Mouse (Mus musculus) B cell, adult 62 days (primary cell): Measurements from ENCODE around the gene Olfr318. TPM values are rescaled to one million over a fixed set of nuclear protein-coding genes. Genes with fewer than 3 reads are reported as not detected.

ENCODE experiments used
- total RNA-seq: library from RNA; stranded (reverse); gene quantifications from 4 replicates; pipeline ENCODE4 v1.2.4, GENCODE M21; 2023

Gene Olfr318
- total RNA-seq: 0.41 to 1.1 TPM (median 0.60 TPM) in 4 replicates

DNA sequence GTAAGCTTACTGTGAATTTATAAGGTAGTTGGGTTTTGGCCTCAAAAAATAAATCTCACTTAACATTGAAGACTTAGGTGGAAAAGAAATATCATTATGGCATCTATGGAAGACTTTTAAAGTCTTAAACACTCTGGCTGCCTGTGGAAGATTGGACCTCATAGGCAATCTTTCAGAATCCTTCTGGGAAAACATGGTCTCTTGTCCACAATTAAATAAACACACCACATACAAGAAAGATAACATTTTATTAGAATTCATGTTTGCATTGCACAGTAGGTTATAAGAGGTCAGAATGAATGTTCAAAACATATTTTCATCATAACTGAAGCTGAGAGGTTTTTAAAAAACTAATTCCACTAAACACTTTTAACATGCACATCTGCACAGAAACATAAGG is at the start of gene Olfr318:
Gene Olfr318 (minus strand): TSS at position 101 of the 400 bp plus-strand sequence.

DNA sequence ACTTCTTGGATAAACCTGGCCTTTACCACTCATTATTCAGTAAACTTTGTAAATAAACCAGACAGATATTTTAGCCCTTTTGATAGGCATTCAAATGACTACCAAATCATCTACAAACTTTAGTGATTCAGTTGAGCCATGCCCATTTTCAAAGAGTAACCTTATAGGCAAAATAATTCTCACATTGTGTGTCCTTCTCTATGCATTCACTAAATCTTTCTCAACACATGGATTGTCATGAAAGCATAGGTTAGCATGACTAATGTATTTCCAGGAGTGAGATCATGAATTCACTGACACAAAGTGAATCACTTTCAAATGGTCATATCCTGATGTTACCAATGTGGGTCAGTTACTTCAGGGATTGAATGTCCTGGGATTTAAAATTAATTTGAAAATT is 49.1 kb upstream of the Olfr318 start, which contains the start of gene Olfr315:
Gene Olfr315 (plus strand): TSS at position 301 of the 400 bp plus-strand sequence.

DNA sequence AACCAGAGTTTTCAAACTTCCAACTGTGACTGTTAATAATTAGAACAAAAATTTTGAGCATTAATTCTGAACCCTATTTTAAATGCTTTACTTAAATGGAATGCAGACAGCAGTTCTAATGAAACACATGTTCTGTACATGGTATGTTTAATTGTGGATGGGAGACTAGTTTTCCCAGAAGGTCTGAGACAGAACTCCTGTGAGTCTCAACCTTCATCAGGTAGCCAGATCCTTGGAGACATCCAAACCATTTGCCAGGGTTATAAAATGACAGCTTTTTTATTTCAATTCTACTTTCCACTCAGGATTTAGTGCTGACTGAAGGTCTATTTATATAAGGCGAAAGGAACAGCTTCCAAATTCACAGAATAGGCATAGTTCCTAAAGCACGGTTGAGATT is 28.6 kb upstream of the Olfr318 start, which contains the start of gene Olfr316:
Gene Olfr316 (plus strand): TSS at position 301 of the 400 bp plus-strand sequence.

DNA sequence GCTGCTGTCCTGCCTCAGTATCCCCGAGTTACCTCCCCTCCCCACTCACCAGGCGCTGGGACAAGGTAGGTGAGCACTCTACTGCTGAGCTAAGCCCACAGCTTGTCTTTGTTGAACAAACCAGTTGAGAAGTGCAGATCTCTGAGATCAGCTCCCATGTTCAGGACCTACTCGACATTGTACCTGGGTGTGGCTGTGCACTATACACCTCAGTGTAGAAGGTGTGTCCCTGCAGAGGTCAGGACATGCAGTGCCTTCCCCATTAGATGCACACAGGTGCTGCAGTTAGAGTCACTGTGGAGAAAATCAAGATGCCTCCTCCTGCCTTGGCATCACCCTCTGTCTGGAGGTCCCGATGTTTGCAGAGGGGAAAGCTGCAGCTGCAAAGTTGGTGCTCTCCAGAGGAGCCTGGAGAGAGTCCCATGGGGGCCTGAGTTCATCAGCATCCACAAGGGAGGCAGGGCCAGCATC is 15.0 kb upstream of the Olfr318 start, which contains the start of gene Olfr317:
Gene Olfr317 (minus strand): TSS at position 421 of the 471 bp plus-strand sequence.

DNA sequence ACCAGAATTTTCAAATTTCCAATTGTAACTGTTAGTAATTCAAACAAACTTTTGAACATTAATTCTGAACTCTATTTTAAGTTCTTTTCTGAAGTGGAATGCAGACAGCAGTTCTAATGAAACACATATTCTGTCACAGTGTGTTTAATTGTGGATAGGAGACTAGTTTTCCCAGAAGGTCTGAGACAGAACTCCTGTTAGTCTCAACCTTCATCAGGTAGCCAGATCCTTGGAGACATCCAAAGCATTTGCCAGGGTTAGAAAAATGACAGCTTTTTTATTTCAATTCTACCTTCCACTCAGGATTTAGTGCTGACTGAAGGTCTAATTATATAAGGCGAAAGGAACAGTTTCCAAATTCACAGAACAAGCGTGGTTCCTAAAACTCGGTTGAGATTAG is 25.0 kb downstream of the Olfr318 start, which contains the start of gene Olfr319:
Gene Olfr319 (plus strand): TSS at position 301 of the 400 bp plus-strand sequence.

DNA sequence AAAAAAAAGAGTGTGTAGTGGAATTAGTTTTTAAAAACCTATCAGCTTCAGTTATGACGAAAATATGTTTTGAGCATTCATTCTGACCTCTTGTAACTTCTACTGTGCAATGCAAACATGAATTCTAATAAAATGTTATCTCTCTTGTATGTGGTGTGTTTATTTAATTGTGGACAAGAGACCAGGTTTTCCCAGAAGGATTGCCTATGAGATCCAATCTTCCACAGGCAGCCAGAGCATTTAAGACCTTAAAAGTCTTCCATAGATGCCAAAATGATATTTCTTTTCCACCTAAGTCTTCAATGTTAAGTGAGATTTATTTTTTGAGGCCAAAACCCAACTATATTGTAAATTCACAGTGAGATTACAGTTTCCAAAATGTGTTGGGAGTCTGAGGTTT is 43.0 kb downstream of the Olfr318 start, which contains the start of gene Olfr320:
Gene Olfr320 (plus strand): TSS at position 301 of the 400 bp plus-strand sequence.

Other genes with a start within 250 kb of the Olfr318 start
- gene Olfr332, start 231.5 kb downstream of the Olfr318 start, total RNA-seq: not detected in 4 replicates
- not detected in 4 replicates for gene Olfr331, start 221.4 kb downstream of the Olfr318 start, total RNA-seq
- gene Olfr330, start 189.2 kb downstream of the Olfr318 start, total RNA-seq: not detected in 4 replicates
- not detected in 4 replicates for gene Olfr329-ps, start 177.6 kb downstream of the Olfr318 start, total RNA-seq
- gene Olfr328, start 168.4 kb downstream of the Olfr318 start, total RNA-seq: 0.18 to 0.48 TPM (median 0.25 TPM) in 4 replicates
- not detected in 4 replicates for gene Olfr224, start 153.5 kb downstream of the Olfr318 start, total RNA-seq
- not detected in 4 replicates for gene Olfr325, start 146.3 kb downstream of the Olfr318 start, total RNA-seq
- not detected in 4 replicates for gene Olfr324, start 128.9 kb downstream of the Olfr318 start, total RNA-seq
- not detected in 4 replicates for gene 2210407C18Rik, start 107.9 kb downstream of the Olfr318 start, total RNA-seq
- not detected in 4 replicates for gene Olfr323, start 93.5 kb downstream of the Olfr318 start, total RNA-seq
- not detected in 4 replicates for gene Trim58, start 83.5 kb downstream of the Olfr318 start, total RNA-seq
- not detected in 4 replicates for gene Olfr322, start 65.2 kb downstream of the Olfr318 start, total RNA-seq
- not detected in 4 replicates for gene Olfr320, start 42.9 kb downstream of the Olfr318 start, total RNA-seq
- gene Olfr319, start 24.9 kb downstream of the Olfr318 start, total RNA-seq: not detected in 4 replicates
- gene Olfr317, start 15.2 kb upstream of the Olfr318 start, total RNA-seq: not detected in 4 replicates
- not detected in 4 replicates for gene Olfr316, start 28.7 kb upstream of the Olfr318 start, total RNA-seq
- not detected in 4 replicates for gene Olfr315, start 49.2 kb upstream of the Olfr318 start, total RNA-seq
- 0.20 TPM in 1 of 4 replicates, not detected in the others for gene Olfr314, start 58.9 kb upstream of the Olfr318 start, total RNA-seq
- gene Fam183b, start 77.9 kb upstream of the Olfr318 start, total RNA-seq: not detected in 4 replicates
- not detected in 4 replicates for gene Olfr313, start 91.0 kb upstream of the Olfr318 start, total RNA-seq
- not detected in 4 replicates for gene Olfr312, start 105.2 kb upstream of the Olfr318 start, total RNA-seq
- not detected in 4 replicates for gene Olfr311, start 115.2 kb upstream of the Olfr318 start, total RNA-seq
- gene Gm12258, start 123.1 kb upstream of the Olfr318 start, total RNA-seq: 4.1 to 8.8 TPM (median 5.6 TPM) in 4 replicates
- 10.3 to 12.2 TPM (median 11.0 TPM) in 4 replicates for gene 2810021J22Rik, start 143.2 kb upstream of the Olfr318 start, total RNA-seq
- 9.9 to 13.0 TPM (median 11.6 TPM) in 4 replicates for gene Zfp39, start 180.2 kb upstream of the Olfr318 start, total RNA-seq
- not detected in 4 replicates for gene Btnl10, start 193.9 kb upstream of the Olfr318 start, total RNA-seq
- gene Rnf187, start 214.9 kb upstream of the Olfr318 start, total RNA-seq: 113 to 129 TPM (median 118 TPM) in 4 replicates
- 20.4 to 26.0 TPM (median 20.9 TPM) in 4 replicates for gene Hist3h2ba, start 224.9 kb upstream of the Olfr318 start, total RNA-seq
- 61.7 to 72.8 TPM (median 69.5 TPM) in 4 replicates for gene Hist3h2a, start 230.7 kb upstream of the Olfr318 start, total RNA-seq
- gene Trim17, start 230.7 kb upstream of the Olfr318 start, total RNA-seq: 0.16 to 0.39 TPM (median 0.28 TPM) in 4 replicates